Mouse (Mus musculus) embryonic facial prominence, embryonic 14.5 days (tissue): ENCODE measurements around the gene Slc25a41. TPM values are rescaled to one million over a fixed set of nuclear protein-coding genes. Genes with fewer than 3 reads are reported as not detected.

ENCODE experiments used
- ATAC-seq: fragments of 200-750 bp; cut with Nextera tagmentation; 2 replicates; pipeline ENCODE4 v1.8.0; 2017; ENCODE audit warnings: low read depth, moderate number of reproducible peaks, moderate TSS enrichment
- DNase-seq: peaks from one replicate; pipeline ENCODE4 v3.0.0-alpha.2; 2015; ENCODE audit warnings: low spot score
- H3K27ac ChIP-seq: fragments of 300-500 bp; sonication (generic); replicated peaks from 2 replicates; pipeline ENCODE4 v1.5.1; 2014; ENCODE audit warnings: low read depth, mild to moderate bottlenecking, low read length, moderate library complexity
- H3K27me3 ChIP-seq: fragments of 300-500 bp; sonication (generic); replicated peaks from 2 replicates; pipeline ENCODE4 v1.6.1; 2014; ENCODE audit warnings: low read length; ENCODE audit not compliant: control insufficient read depth, insufficient read depth
- H3K36me3 ChIP-seq: fragments of 300-500 bp; sonication (generic); 2 replicates; pipeline ENCODE4 v1.6.1; 2014; ENCODE audit warnings: low read length, mixed read lengths; ENCODE audit not compliant: control insufficient read depth, insufficient read depth
- H3K4me1 ChIP-seq: fragments of 300-500 bp; sonication (generic); 2 replicates; pipeline ENCODE4 v1.6.1; 2014; ENCODE audit warnings: antibody characterized with exemption, low read length; ENCODE audit not compliant: control insufficient read depth, insufficient read depth
- H3K4me2 ChIP-seq: fragments of 300-500 bp; sonication (generic); 2 replicates; pipeline ENCODE4 v1.6.1; 2014; ENCODE audit warnings: low read depth, mild to moderate bottlenecking, low read length, moderate library complexity, mixed read lengths
- H3K4me3 ChIP-seq: fragments of 300-500 bp; sonication (generic); 2 replicates; pipeline ENCODE4 v1.5.1; 2014; ENCODE audit warnings: low read depth, mild to moderate bottlenecking, low read length
- H3K9ac ChIP-seq: fragments of 300-500 bp; sonication (generic); 2 replicates; pipeline ENCODE4 v1.6.1; 2014; ENCODE audit warnings: low read depth, mild to moderate bottlenecking, low read length, moderate library complexity, mixed read lengths
- H3K9me3 ChIP-seq: fragments of 300-500 bp; sonication (generic); 2 replicates; pipeline ENCODE4 v1.6.1; 2016; ENCODE audit warnings: low read length; ENCODE audit not compliant: control insufficient read depth
- WGBS: fragments of 180-500 bp; shearing (Covaris S2); extraction: QIAGEN DNeasy Blood & Tissue Kit; methylation state at CpG from one replicate; pipeline ENCODE4 v1.1.7; 2014; 5-methylcytosine and 5-hydroxymethylcytosine counted together
- polyA plus RNA-seq: library from polyadenylated mRNA; unstranded; fragments of >200 nt; fragmentation: Nextera tagmentation; extraction: Ambion mirVana; gene quantifications from 2 replicates; pipeline ENCODE4 v1.2.1, GENCODE M21; 2014

The Slc25a41 gene
- polyA plus RNA-seq, 1 experiment from 2014 or later = not detected

DNA sequence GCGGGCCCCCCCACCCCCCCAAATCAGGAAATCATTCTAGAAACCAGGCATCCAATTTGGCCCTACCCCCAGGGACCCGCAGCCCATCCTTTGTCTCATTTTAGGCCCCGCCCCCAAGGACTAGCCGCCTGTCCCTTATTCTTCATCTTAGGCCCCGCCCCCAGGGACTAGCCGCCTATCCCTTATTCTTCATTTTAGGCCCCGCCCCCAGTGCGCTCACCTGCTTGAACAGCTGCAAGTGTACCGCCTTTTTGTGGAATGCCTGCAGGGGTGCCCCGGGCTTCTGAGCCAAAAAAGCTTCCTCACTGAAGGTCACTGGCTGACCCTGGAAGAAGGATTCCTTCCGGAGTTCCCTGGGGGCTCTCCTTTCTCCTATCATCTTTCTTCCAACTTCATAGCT lies 29.2 kb upstream of the Slc25a41 start:
- ATAC-seq = peak; percentile 83
- H3K27ac ChIP-seq = no peak overlapping the region
- H3K4me2 ChIP-seq = 0 out of 2 replicates have a peak overlapping the region, but pooled peaks have one; percentile 11
- H3K9me3 ChIP-seq = no peaks in the 10 kb centered on the region
- whole genome bisulfite sequencing = under 1% methylated on average over 8 of the region's 11 CpGs
- H3K4me3 ChIP-seq = no peak overlapping the region; the same call in 1 of the 2 replicates
- no peaks in the 10 kb centered on the region for H3K4me1 ChIP-seq
- no peak overlapping the region for H3K9ac ChIP-seq
- H3K27me3 ChIP-seq = no peaks in the 10 kb centered on the region; the same call in 1 of the 2 replicates
- peak; percentile 90 for DNase-seq
- H3K36me3 ChIP-seq = no peaks in the 10 kb centered on the region

DNA sequence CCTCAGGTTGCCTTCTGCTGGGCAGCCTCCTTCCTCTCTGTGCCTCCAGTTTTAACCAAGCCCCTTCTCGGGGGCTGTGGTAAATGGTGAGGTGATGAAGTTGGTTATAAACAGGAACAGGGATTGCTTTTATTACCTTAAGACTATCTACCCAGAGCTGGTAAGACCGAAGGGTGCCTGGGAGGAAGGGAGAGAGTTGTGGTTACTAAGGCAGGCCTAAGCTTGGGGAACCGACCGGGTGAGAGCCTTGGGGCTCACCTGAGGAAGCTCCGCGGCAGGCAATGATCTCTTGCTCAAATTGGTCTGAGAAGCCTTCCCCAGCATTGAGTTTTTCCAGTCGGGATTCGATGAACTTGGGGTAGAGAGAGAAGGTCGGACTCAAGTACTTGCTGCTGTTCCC lies 28.8 kb upstream of the Slc25a41 start:
- H3K9ac ChIP-seq = peak overlapping the region; percentile 28; the same call in 1 of the 2 replicates

DNA sequence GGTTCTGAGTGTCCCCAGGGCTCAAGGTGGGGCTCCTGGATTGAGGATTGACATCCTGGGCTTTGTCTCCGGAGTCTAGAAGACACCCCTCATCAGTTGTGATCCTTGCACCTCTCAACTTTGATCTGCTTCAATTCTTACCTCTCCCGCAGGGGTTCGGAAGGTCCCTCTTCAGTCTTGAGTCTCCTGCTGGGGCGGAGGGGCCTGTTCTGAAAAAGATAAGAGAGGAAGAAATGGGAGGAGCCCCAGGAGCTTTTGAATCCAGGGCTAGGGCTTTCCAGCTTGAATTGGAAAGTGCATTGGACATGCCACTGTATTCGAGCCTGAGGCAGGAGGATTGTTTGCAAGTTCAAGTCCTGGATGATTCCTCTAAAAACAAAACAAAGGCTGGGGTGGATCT lies 25.5 kb upstream of the Slc25a41 start:
- no peaks in the 10 kb centered on the region for H3K4me1 ChIP-seq
- no peak overlapping the region for H3K9ac ChIP-seq
- H3K4me2 ChIP-seq = no peak overlapping the region
- H3K36me3 ChIP-seq = no peaks in the 10 kb centered on the region
- ATAC-seq (no peak), DNase-seq (no peak)
- 57% methylated on average over 5 of the region's 5 CpGs for WGBS
- H3K4me3 ChIP-seq = no peak overlapping the region
- peaks cover 32% of the 10 kb centered on the region for H3K27me3 ChIP-seq
- H3K27ac ChIP-seq = no peak overlapping the region
- no peaks in the 10 kb centered on the region for H3K9me3 ChIP-seq

More for the DNA sequence above, 28.8 kb upstream of the Slc25a41 start:
- H3K27ac ChIP-seq = no peak overlapping the region
- 9% methylated on average over 7 of the region's 9 CpGs for WGBS
- H3K4me3 ChIP-seq = peak overlapping the region; percentile 5; the same call in 1 of the 2 replicates
- H3K36me3 ChIP-seq = no peaks in the 10 kb centered on the region
- peaks cover 2% of the 10 kb centered on the region; the same call in 1 of the 2 replicates for H3K27me3 ChIP-seq
- peak overlapping the region; percentile 11; the same call in 1 of the 2 replicates for H3K4me2 ChIP-seq
- no peaks in the 10 kb centered on the region for H3K4me1 ChIP-seq
- no peaks in the 10 kb centered on the region for H3K9me3 ChIP-seq
- ATAC-seq (peak; percentile 44; the same call in 1 of the 2 replicates), DNase-seq (peak; percentile 4)

DNA sequence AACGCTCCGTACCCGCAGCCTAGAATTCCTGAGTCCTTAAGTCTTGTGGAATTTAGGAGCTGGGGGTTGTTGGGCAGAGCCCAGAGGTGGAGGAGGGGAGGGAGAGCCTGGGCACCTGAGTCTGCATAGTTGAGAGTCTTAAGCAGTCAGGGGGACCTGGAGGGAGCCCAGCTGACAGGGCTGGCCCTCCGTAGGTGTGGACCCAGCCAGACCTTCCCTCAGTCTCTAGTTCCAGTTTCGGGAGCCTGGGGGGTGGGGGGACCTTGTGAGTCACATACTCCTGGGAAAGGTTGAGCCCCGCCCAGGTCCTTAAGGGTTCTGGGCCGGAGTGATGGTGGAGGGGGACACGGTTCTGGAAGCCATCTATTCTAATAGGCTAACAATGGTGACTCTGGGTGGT lies 21.6 kb upstream of the Slc25a41 start:
- peaks cover 4% of the 10 kb centered on the region for H3K4me1 ChIP-seq
- H3K27me3 ChIP-seq = peaks cover 44% of the 10 kb centered on the region
- no peaks in the 10 kb centered on the region for H3K9me3 ChIP-seq
- H3K9ac ChIP-seq = no peak overlapping the region
- ATAC-seq (no peak), DNase-seq (no peak)
- peak overlapping the region; percentile 48 for H3K4me2 ChIP-seq
- H3K27ac ChIP-seq = no peak overlapping the region
- H3K4me3 ChIP-seq = no peak overlapping the region
- 8% methylated on average over 8 of the region's 8 CpGs for WGBS
- H3K36me3 ChIP-seq = no peaks in the 10 kb centered on the region

DNA sequence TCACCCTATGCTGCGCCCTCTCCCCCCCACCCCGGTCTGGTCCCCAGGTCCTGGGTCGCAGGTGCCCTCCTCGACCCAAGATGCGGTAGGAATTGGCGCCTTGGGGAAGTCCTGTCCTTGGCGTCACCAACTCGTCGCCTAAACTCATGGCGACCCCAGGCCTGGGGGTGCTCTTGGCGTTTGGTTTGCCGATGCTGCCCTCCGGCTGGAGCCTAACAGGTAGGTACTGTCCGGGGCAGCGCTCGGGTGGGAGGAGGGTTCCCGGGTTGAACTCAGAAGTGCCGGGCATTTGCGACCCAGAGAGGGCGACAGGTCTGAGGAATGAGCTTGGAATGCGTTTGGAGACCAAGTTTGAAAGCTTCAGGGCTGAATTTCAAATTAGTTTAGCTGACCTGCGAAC lies 21.1 kb upstream of the Slc25a41 start:
- peak overlapping the region; percentile 47 for H3K9ac ChIP-seq
- no peak overlapping the region for H3K27ac ChIP-seq
- ATAC-seq = no peak
- H3K9me3 ChIP-seq = no peaks in the 10 kb centered on the region
- DNase-seq = no peak
- H3K36me3 ChIP-seq = no peaks in the 10 kb centered on the region
- 2% methylated on average over 19 of the region's 22 CpGs for WGBS
- H3K27me3 ChIP-seq = peaks cover 44% of the 10 kb centered on the region
- peak overlapping the region; percentile 48 for H3K4me2 ChIP-seq
- H3K4me1 ChIP-seq = peaks cover 4% of the 10 kb centered on the region
- peak overlapping the region; percentile 36 for H3K4me3 ChIP-seq

DNA sequence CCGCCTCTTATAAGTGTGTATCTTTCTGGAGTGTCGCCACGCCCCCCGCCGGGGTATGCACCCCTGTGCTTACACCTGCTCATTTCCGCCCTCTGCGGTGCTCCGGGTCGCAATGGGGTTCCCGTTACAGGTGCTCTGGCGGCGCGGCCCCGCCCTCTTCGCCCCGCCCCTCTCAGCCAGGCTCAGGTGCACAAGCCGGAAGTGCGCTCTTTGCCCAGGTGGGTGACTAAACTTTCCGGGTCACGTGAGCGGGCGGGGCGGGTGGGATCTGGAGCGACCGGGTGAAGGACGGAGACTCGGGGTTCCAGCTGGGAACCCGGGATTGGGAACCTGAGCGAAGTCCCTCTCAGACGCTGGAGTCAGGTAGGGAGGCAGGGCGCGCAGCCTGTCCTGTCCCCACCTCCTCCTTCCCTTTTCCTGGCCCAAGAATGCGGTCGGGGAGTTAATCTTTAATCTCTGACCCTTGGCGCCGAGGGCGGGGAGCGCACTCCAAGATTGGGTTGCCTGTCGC lies 20.6 kb upstream of the Slc25a41 start:
- H3K27me3 ChIP-seq = peaks cover 44% of the 10 kb centered on the region
- no peaks in the 10 kb centered on the region for H3K36me3 ChIP-seq
- H3K4me2 ChIP-seq = peak overlapping the region; percentile 48
- WGBS = 1% methylated on average over 31 of the region's 39 CpGs
- peak overlapping the region; percentile 47 for H3K9ac ChIP-seq
- H3K4me1 ChIP-seq = peaks cover 4% of the 10 kb centered on the region
- DNase-seq = peak; percentile 72
- H3K27ac ChIP-seq = no peak overlapping the region
- peak; percentile 24; the same call in 1 of the 2 replicates for ATAC-seq
- no peaks in the 10 kb centered on the region for H3K9me3 ChIP-seq
- peak overlapping the region; percentile 36 for H3K4me3 ChIP-seq

DNA sequence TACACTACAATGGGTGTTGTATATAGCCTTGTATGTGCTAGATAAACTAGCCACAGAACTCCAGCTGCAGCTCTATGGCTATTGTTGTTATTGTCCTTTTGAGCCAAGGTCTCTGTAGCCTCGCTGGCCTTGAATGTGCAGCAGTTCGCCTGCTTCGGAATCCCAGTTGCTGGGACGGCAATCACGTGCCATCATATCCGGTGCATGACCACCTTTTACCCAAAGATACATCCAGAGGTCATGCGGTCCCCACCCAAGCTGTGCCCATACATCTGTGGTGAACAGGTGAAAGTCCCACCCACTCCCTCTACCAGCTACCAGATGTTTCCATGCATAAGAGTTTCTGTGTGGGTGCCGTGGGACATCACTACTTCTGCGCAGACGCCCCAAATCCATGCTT lies 19.6 kb upstream of the Slc25a41 start:
- WGBS = 46% methylated on average over 10 of the region's 10 CpGs
- Histone ChIP-seq H3K4me2 (peak overlapping the region; percentile 82), H3K4me1 (peaks cover 4% of the 10 kb centered on the region), H3K27me3 (peaks cover 44% of the 10 kb centered on the region), H3K4me3 (peak overlapping the region; percentile 81), H3K9me3 (no peaks in the 10 kb centered on the region), H3K27ac (no peak overlapping the region), H3K36me3 (peaks cover 4% of the 10 kb centered on the region; the same call in 1 of the 2 replicates), H3K9ac (no peak overlapping the region)
- DNase-seq = no peak
- ATAC-seq = no peak

DNA sequence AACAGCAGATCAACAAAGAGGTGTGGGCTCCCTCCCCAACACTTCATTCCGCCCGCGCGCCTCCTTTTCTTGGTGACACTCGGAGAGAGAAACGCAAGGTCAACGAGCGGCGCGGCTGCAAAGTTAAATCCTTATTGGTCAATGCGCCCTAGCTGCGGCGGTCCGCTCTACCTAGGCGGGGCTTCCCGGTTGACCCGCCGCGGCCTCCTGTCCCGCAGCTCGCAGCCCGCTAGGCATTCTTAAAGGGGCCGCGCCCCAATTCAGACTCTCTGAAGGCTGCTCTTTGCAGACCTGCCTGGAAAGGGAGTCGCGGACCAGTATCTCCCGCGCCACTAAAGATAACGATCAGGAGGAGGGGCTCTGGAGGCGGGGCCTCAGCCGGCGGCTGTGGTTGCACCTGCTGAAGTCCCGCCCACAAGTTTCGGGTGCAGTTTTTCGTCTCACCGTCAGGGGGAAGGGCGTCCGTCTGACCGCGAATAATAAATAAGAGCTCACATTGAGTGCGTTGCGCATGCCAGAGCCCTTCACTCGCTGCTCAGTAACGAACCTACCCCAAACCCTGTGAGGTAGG lies 18.9 kb upstream of the Slc25a41 start:
- WGBS = under 1% methylated on average over 43 of the region's 44 CpGs
- 0 out of 2 replicates have a peak overlapping the region, but pooled peaks have one; percentile 73 for H3K9ac ChIP-seq
- peaks cover 4% of the 10 kb centered on the region for H3K4me1 ChIP-seq
- DNase-seq = peak; percentile 98
- ATAC-seq = peak; percentile 92
- peak overlapping the region; percentile 1; the same call in 1 of the 2 replicates for H3K27ac ChIP-seq
- no peaks in the 10 kb centered on the region for H3K9me3 ChIP-seq
- H3K36me3 ChIP-seq = peaks cover 4% of the 10 kb centered on the region; the same call in 1 of the 2 replicates
- H3K27me3 ChIP-seq = peaks cover 42% of the 10 kb centered on the region
- peak overlapping the region; percentile 82 for H3K4me2 ChIP-seq
- peak overlapping the region; percentile 81 for H3K4me3 ChIP-seq
